Comparison of ENCODE assay signal across 30 mouse cellular contexts in genomic region chr6:98355271-98355670, GRCm38 (mm10). TPM values are rescaled to one million over a fixed set of nuclear protein-coding genes. Genes with fewer than 3 reads are reported as not detected.
DNase-seq lines count a peak whose midpoint lies in the region; ATAC-seq and TF ChIP-seq lines count a peak whose summit lies in the region.
"Had no signal": no experiment of that assay in that cellular context is flagged by ENCODE, and none has a peak within 500 bp of the region (broad histone marks: within the 10 kb centered on the region; RNA-seq: fewer than 3 reads in every experiment).

No protein-coding gene starts in this region.

- H3K4me2 ChIP-seq in embryonic facial prominence, embryonic 14.5 days (ENCODE audit: low read depth, low read length) = no peak overlapping the region
- H3K4me2 ChIP-seq in lung, embryonic 14.5 days = no peak overlapping the region
- H3K4me2 ChIP-seq: embryonic facial prominence, embryonic 12.5 days; forebrain, embryonic 12.5 days; heart, embryonic 11.5 days; hindbrain, embryonic 13.5 days had no signal

- H3K27me3 ChIP-seq in embryonic facial prominence, embryonic 14.5 days (replicated peaks; ENCODE audit: control insufficient read depth, insufficient read depth, low read length) = no peaks in the 10 kb centered on the region
- H3K27me3 ChIP-seq in embryonic facial prominence, embryonic 10.5 days (replicated peaks; ENCODE audit: low read depth, poor library complexity, severe bottlenecking) = no peaks in the 10 kb centered on the region
- no peaks in the 10 kb centered on the region for H3K27me3 ChIP-seq in lung, embryonic 14.5 days (ENCODE audit: insufficient read depth, low read length)
- H3K27me3 ChIP-seq: CH12.LX; embryonic facial prominence, embryonic 12.5 days; forebrain, embryonic 12.5 days; hindbrain, embryonic 13.5 days had no signal

- no peak overlapping the region for H3K27ac ChIP-seq in embryonic facial prominence, embryonic 14.5 days (replicated peaks; ENCODE audit: low read depth, low read length)
- H3K27ac ChIP-seq in embryonic facial prominence, embryonic 10.5 days (replicated peaks) = no peak overlapping the region
- H3K27ac ChIP-seq in lung, embryonic 14.5 days (ENCODE audit: low read depth) = no peak overlapping the region
- H3K27ac ChIP-seq: embryonic facial prominence, embryonic 12.5 days; forebrain, embryonic 12.5 days; gastrocnemius, adult 2 months; hindbrain, embryonic 13.5 days had no signal

- no peaks in the 10 kb centered on the region for H3K4me1 ChIP-seq in embryonic facial prominence, embryonic 14.5 days (ENCODE audit: control insufficient read depth, insufficient read depth, low read length)
- H3K4me1 ChIP-seq in embryonic facial prominence, embryonic 10.5 days = no peaks in the 10 kb centered on the region
- no peaks in the 10 kb centered on the region for H3K4me1 ChIP-seq in lung, embryonic 14.5 days (ENCODE audit: insufficient read depth)
- H3K4me1 ChIP-seq: embryonic facial prominence, embryonic 12.5 days; forebrain, embryonic 12.5 days; hindbrain, embryonic 13.5 days had no signal

- DNase-seq in embryonic facial prominence, embryonic 14.5 days (ENCODE audit: low spot score) = peak; percentile 13
- no peak for DNase-seq in embryonic facial prominence, embryonic 10.5 days (ENCODE audit: low spot score)
- DNase-seq in lung, embryonic 14.5 days = peak; percentile 59
- DNase-seq in lung, postnatal 14 days = no peak
- peak; percentile 7 for DNase-seq in retina, postnatal 1 day
- DNase-seq in retina, embryonic 14.5 days (ENCODE audit: low spot score) = no peak
- DNase-seq: adrenal gland, postnatal 10 days; adrenal gland, postnatal 36 days; B cell, adult 2 months; cerebellum, adult 11 months; cerebellum, adult 2 months; cerebellum, adult 9-11 months; cerebellum, postnatal 36 days; forebrain, postnatal 0 days; gastrocnemius, adult 2 months; gastrocnemius, postnatal 14 days; heart, adult 11 months had no signal

- no peaks in the 10 kb centered on the region for H3K36me3 ChIP-seq in embryonic facial prominence, embryonic 14.5 days (ENCODE audit: control insufficient read depth, insufficient read depth, low read length)
- no peaks in the 10 kb centered on the region for H3K36me3 ChIP-seq in embryonic facial prominence, embryonic 10.5 days (replicated peaks)
- no peaks in the 10 kb centered on the region for H3K36me3 ChIP-seq in lung, embryonic 14.5 days (ENCODE audit: insufficient read depth)
- H3K36me3 ChIP-seq: embryonic facial prominence, embryonic 12.5 days; forebrain, embryonic 12.5 days; G1E; hindbrain, embryonic 13.5 days had no signal

- 80% methylated on average over 5 of the region's 5 CpGs for WGBS in embryonic facial prominence, embryonic 14.5 days
- 89% methylated on average over 5 of the region's 5 CpGs for whole genome bisulfite sequencing in embryonic facial prominence, embryonic 10.5 days
- WGBS in lung, embryonic 14.5 days = 54% methylated on average over 5 of the region's 5 CpGs

- no peaks in the 10 kb centered on the region for H3K9me3 ChIP-seq in embryonic facial prominence, embryonic 14.5 days (ENCODE audit: control insufficient read depth, low read length)
- no peaks in the 10 kb centered on the region for H3K9me3 ChIP-seq in embryonic facial prominence, embryonic 10.5 days
- H3K9me3 ChIP-seq in lung, embryonic 14.5 days (ENCODE audit: low read depth, low read length) = no peaks in the 10 kb centered on the region
- H3K9me3 ChIP-seq: embryonic facial prominence, embryonic 12.5 days; forebrain, embryonic 12.5 days; hindbrain, embryonic 13.5 days had no signal

- ATAC-seq in embryonic facial prominence, embryonic 14.5 days (ENCODE audit: low read depth) = no peak
- peak; percentile 75; the same call in 1 of the 2 replicates for ATAC-seq in lung, embryonic 14.5 days (ENCODE audit: insufficient read depth)
- ATAC-seq: forebrain, postnatal 0 days; hindbrain, embryonic 16.5 days; inflammation-experienced regulatory T-cells, adult 6 months; intestine, embryonic 16.5 days; Patski had no signal

- H3K9ac ChIP-seq in embryonic facial prominence, embryonic 14.5 days (ENCODE audit: low read depth, low read length) = no peak overlapping the region
- H3K9ac ChIP-seq in lung, embryonic 14.5 days = no peak overlapping the region
- H3K9ac ChIP-seq: embryonic facial prominence, embryonic 12.5 days; forebrain, embryonic 12.5 days; forebrain, postnatal 0 days; hindbrain, embryonic 13.5 days had no signal

- TF ChIP-seq CTCF in lung, embryonic 14.5 days (IDR thresholded peaks at IDR 0.05; ENCODE audit: low read depth) = no peak

- H3K4me3 ChIP-seq in embryonic facial prominence, embryonic 14.5 days (ENCODE audit: low read depth, low read length) = no peak overlapping the region
- H3K4me3 ChIP-seq in embryonic facial prominence, embryonic 10.5 days = no peak overlapping the region
- no peak overlapping the region for H3K4me3 ChIP-seq in lung, embryonic 14.5 days (ENCODE audit: low read depth, low read length)
- H3K4me3 ChIP-seq: embryonic facial prominence, embryonic 12.5 days; erythroblast, embryonic 14.5 days; forebrain, embryonic 12.5 days; gastrocnemius, adult 2 months; hindbrain, embryonic 13.5 days had no signal

RNA-seq across cellular contexts. Expression of gene Gm765, which starts 12.7 kb away (rescaled TPM):
- 0.18 and 0.21 TPM in 2 replicates for polyA plus RNA-seq in embryonic facial prominence, embryonic 14.5 days (2014; fragmentation: Nextera tagmentation; extraction: Ambion mirVana)
- polyA plus RNA-seq in embryonic facial prominence, embryonic 10.5 days (2016; fragmentation: Nextera tagmentation; extraction: Ambion mirVana) = not detected in 2 replicates
- polyA plus RNA-seq in lung, embryonic 14.5 days (2014; fragmentation: Nextera tagmentation; extraction: Ambion mirVana) = not detected in 2 replicates
- polyA plus RNA-seq: embryonic facial prominence, embryonic 12.5 days; erythroblast, embryonic 14.5 days; forebrain, embryonic 12.5 days; G1E; heart, embryonic 11.5 days; heart, embryonic 14.5 days; heart, postnatal 0 days; hindbrain, embryonic 13.5 days; intestine, embryonic 16.5 days; Patski had no signal

Comparison
In these comparisons a context has a peak if more than half of its experiments do, and no peak if none do; other contexts are left out.
1. DNase-seq: peak in embryonic facial prominence, embryonic 14.5 days (single experiment), lung, embryonic 14.5 days (single experiment) and retina, postnatal 1 day (single experiment); none in embryonic facial prominence, embryonic 10.5 days (single experiment), lung, postnatal 14 days (single experiment) and retina, embryonic 14.5 days (single experiment).